Mouse (Mus musculus): ENCODE data around the gene Arl5c. TPM values are rescaled to one million over a fixed set of nuclear protein-coding genes. Genes with fewer than 3 reads are reported as not detected.

Arl5c gene
- polyA plus RNA-seq, 1 experiment: 47.3 TPM

GRCm38 (mm10) chr11:98018222-98018621 lies 22.2 kb upstream of the Arl5c start:
- WGBS: 47% methylated on average over 6 of the region's 6 CpGs
- TF ChIP-seq CTCF (IDR thresholded peaks at IDR 0.05; ENCODE audit: control insufficient read depth, insufficient read depth, low read length): no peak
- TF ChIP-seq POLR2A (IDR thresholded peaks at IDR 0.05; ENCODE audit: borderline replicate concordance, control insufficient read depth, low read depth, low read length): no peak
- no peaks in the 10 kb centered on the region; the same call in 1 of the 2 replicates for H3K4me1 ChIP-seq (ENCODE audit: control insufficient read depth, insufficient read depth, low read length)
- no peak overlapping the region for H3K27ac ChIP-seq (ENCODE audit: control insufficient read depth, insufficient read depth, low read depth, low read length, poor library complexity)
- H3K4me3 ChIP-seq (replicated peaks; ENCODE audit: control insufficient read depth, low read depth, low read length): no peak overlapping the region

- TF ChIP-seq POLR2A (IDR thresholded peaks at IDR 0.05; ENCODE audit: borderline replicate concordance, control insufficient read depth, low read depth, low read length): no peak
- TF ChIP-seq CTCF (IDR thresholded peaks at IDR 0.05; ENCODE audit: control insufficient read depth, insufficient read depth, low read length): no peak
- Histone ChIP-seq H3K4me1 (ENCODE audit: control insufficient read depth, insufficient read depth, low read length) (no peaks in the 10 kb centered on the region), H3K4me3 (replicated peaks; ENCODE audit: control insufficient read depth, low read depth, low read length) (no peak overlapping the region), H3K27ac (ENCODE audit: control insufficient read depth, insufficient read depth, low read depth, low read length, poor library complexity) (no peak overlapping the region)
- WGBS: 68% methylated on average over 4 of the region's 4 CpGs
Observed at GRCm38 (mm10) chr11:98016824-98017223, 20.8 kb upstream of the Arl5c start.

- WGBS: 91% methylated on average over 5 of the region's 5 CpGs
- TF ChIP-seq CTCF (IDR thresholded peaks at IDR 0.05; ENCODE audit: control insufficient read depth, insufficient read depth, low read length) (no peak), POLR2A (IDR thresholded peaks at IDR 0.05; ENCODE audit: borderline replicate concordance, control insufficient read depth, low read depth, low read length) (no peak)
- Histone ChIP-seq H3K27ac (ENCODE audit: control insufficient read depth, insufficient read depth, low read depth, low read length, poor library complexity) (no peak overlapping the region), H3K4me3 (replicated peaks; ENCODE audit: control insufficient read depth, low read depth, low read length) (no peak overlapping the region), H3K4me1 (ENCODE audit: control insufficient read depth, insufficient read depth, low read length) (no peaks in the 10 kb centered on the region)
Observed at GRCm38 (mm10) chr11:98016177-98016576, 20.2 kb upstream of the Arl5c start.

- WGBS: 86% methylated on average over 10 of the region's 10 CpGs
- TF ChIP-seq POLR2A (IDR thresholded peaks at IDR 0.05; ENCODE audit: borderline replicate concordance, control insufficient read depth, low read depth, low read length): no peak
- TF ChIP-seq CTCF (IDR thresholded peaks at IDR 0.05; ENCODE audit: control insufficient read depth, insufficient read depth, low read length): no peak
- Histone ChIP-seq H3K4me3 (replicated peaks; ENCODE audit: control insufficient read depth, low read depth, low read length) (no peak overlapping the region), H3K4me1 (ENCODE audit: control insufficient read depth, insufficient read depth, low read length) (no peaks in the 10 kb centered on the region; the same call in 1 of the 2 replicates), H3K27ac (ENCODE audit: control insufficient read depth, insufficient read depth, low read depth, low read length, poor library complexity) (no peak overlapping the region)
Observed at GRCm38 (mm10) chr11:98012831-98013230, 16.9 kb upstream of the Arl5c start.

- 87% methylated on average over 9 of the region's 9 CpGs for WGBS
- no peak overlapping the region for H3K4me3 ChIP-seq (replicated peaks; ENCODE audit: control insufficient read depth, low read depth, low read length)
- TF ChIP-seq POLR2A (IDR thresholded peaks at IDR 0.05; ENCODE audit: borderline replicate concordance, control insufficient read depth, low read depth, low read length) (no peak), CTCF (IDR thresholded peaks at IDR 0.05; ENCODE audit: control insufficient read depth, insufficient read depth, low read length) (no peak)
- H3K27ac ChIP-seq (ENCODE audit: control insufficient read depth, insufficient read depth, low read depth, low read length, poor library complexity): no peak overlapping the region
- H3K4me1 ChIP-seq (ENCODE audit: control insufficient read depth, insufficient read depth, low read length): no peaks in the 10 kb centered on the region; the same call in 1 of the 2 replicates
Observed at GRCm38 (mm10) chr11:98011716-98012115, 15.7 kb upstream of the Arl5c start.

- no peak overlapping the region for H3K4me3 ChIP-seq (replicated peaks; ENCODE audit: control insufficient read depth, low read depth, low read length)
- WGBS: 19% methylated on average over 11 of the region's 11 CpGs
- no peaks in the 10 kb centered on the region; the same call in 1 of the 2 replicates for H3K4me1 ChIP-seq (ENCODE audit: control insufficient read depth, insufficient read depth, low read length)
- TF ChIP-seq CTCF (IDR thresholded peaks at IDR 0.05; ENCODE audit: control insufficient read depth, insufficient read depth, low read length): no peak
- no peak for TF ChIP-seq POLR2A (IDR thresholded peaks at IDR 0.05; ENCODE audit: borderline replicate concordance, control insufficient read depth, low read depth, low read length)
- H3K27ac ChIP-seq (ENCODE audit: control insufficient read depth, insufficient read depth, low read depth, low read length, poor library complexity): no peak overlapping the region
Observed at GRCm38 (mm10) chr11:98008087-98008486, 12.1 kb upstream of the Arl5c start.

GRCm38 (mm10) chr11:98005686-98006085 lies 9.7 kb upstream of the Arl5c start:
- WGBS: 85% methylated on average over 10 of the region's 10 CpGs
- no peak overlapping the region for H3K27ac ChIP-seq (ENCODE audit: control insufficient read depth, insufficient read depth, low read depth, low read length, poor library complexity)

GRCm38 (mm10) chr11:98005076-98005475 lies 9.1 kb upstream of the Arl5c start:
- Histone ChIP-seq H3K4me1 (ENCODE audit: control insufficient read depth, insufficient read depth, low read length) (no peaks in the 10 kb centered on the region; the same call in 1 of the 2 replicates), H3K4me3 (replicated peaks; ENCODE audit: control insufficient read depth, low read depth, low read length) (no peak overlapping the region), H3K27ac (ENCODE audit: control insufficient read depth, insufficient read depth, low read depth, low read length, poor library complexity) (no peak overlapping the region)
- TF ChIP-seq POLR2A (IDR thresholded peaks at IDR 0.05; ENCODE audit: borderline replicate concordance, control insufficient read depth, low read depth, low read length): no peak
- TF ChIP-seq CTCF (IDR thresholded peaks at IDR 0.05; ENCODE audit: control insufficient read depth, insufficient read depth, low read length): no peak
- 78% methylated on average over 13 of the region's 13 CpGs for WGBS

More at GRCm38 (mm10) chr11:98005686-98006085, 9.7 kb upstream of the Arl5c start:
- TF ChIP-seq POLR2A (IDR thresholded peaks at IDR 0.05; ENCODE audit: borderline replicate concordance, control insufficient read depth, low read depth, low read length) (no peak), CTCF (IDR thresholded peaks at IDR 0.05; ENCODE audit: control insufficient read depth, insufficient read depth, low read length) (no peak)
- Histone ChIP-seq H3K4me1 (ENCODE audit: control insufficient read depth, insufficient read depth, low read length) (no peaks in the 10 kb centered on the region; the same call in 1 of the 2 replicates), H3K4me3 (replicated peaks; ENCODE audit: control insufficient read depth, low read depth, low read length) (no peak overlapping the region)

- H3K27ac ChIP-seq (ENCODE audit: control insufficient read depth, insufficient read depth, low read depth, low read length, poor library complexity): no peak overlapping the region
- no peak overlapping the region for H3K4me3 ChIP-seq (replicated peaks; ENCODE audit: control insufficient read depth, low read depth, low read length)
- TF ChIP-seq POLR2A (IDR thresholded peaks at IDR 0.05; ENCODE audit: borderline replicate concordance, control insufficient read depth, low read depth, low read length) (no peak), CTCF (IDR thresholded peaks at IDR 0.05; ENCODE audit: control insufficient read depth, insufficient read depth, low read length) (no peak)
- H3K4me1 ChIP-seq (ENCODE audit: control insufficient read depth, insufficient read depth, low read length): peaks cover 4% of the 10 kb centered on the region
- WGBS: 67% methylated on average over 8 of the region's 8 CpGs
Observed at GRCm38 (mm10) chr11:98004161-98004560, 8.2 kb upstream of the Arl5c start.

Data from bone marrow, adult 2 months (tissue).